Mouse (Mus musculus) heart, postnatal 36 days (tissue): ENCODE data around the gene Spryd4. TPM values are rescaled to one million over a fixed set of nuclear protein-coding genes. Genes with fewer than 3 reads are reported as not detected.
"Not testable (repeated sequence)": the region's sequence is repeated elsewhere in the genome, so short reads cannot be mapped to it uniquely, and the experiment has no call there.

Experiments used
- DNase-seq, 2 experiments: peaks; one replicate each; pipeline ENCODE4 v3.0.0; 2021 to 2022
- intact Hi-C: fragments of 180-260 bp; cut with DNase I; formaldehyde crosslinking; loops from one replicate; pipeline ENCODE4 v1.15.1; 2025
- total RNA-seq, 2 experiments: library from RNA; stranded (reverse); gene quantifications; 2 replicates each; pipeline ENCODE4 v1.2.3; 2021

Spryd4 gene
- 10 to 100 TPM; 35.7 to 41.4 TPM for total RNA-seq

DNA sequence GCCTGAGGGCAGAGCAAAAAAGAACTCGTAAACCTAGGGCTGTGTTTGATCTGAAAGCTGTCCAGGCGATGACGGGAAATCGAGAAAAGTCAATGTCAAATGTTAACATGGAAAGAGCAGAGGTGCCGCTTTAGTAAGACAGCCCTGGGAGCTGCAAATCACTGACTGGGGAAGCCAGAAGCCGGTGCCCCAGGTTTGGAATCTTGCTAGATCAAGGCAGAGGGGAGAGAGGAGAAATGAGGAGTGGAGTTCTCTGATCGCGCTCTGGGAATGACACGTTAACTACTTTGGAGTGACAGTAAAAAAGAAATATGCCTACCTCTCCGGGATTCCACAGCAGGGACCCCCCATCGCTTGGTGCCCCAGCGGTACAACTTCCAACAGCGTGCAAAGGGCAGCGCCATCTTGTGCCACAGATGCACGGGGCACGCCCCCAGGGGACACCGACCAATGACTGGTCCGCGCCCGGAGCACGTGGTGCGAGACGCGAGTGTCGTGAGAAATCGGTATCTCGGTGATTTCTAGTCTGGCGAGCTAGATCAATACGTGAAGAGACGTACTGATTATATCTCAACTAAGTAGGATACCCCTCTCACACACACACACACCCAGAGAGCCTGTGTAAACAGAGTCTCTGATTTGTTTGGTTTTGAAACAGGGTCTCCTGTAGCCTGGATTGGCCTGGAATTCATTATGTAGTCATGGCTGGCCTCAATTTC lies at the start of gene Spryd4:
Spryd4 (minus strand) TSS at position 418 of the 719 bp plus-strand sequence.
- intact Hi-C loops = loop anchor here (1.0 to 2.0 kb wide), 2 partner anchors 19 to 73 kb away; no protein-coding TSS in a partner anchor
- DNase-seq = peak; percentile 87

- intact Hi-C loops, DNase-seq: not testable (repeated sequence)
These were observed 48.8 kb upstream of the Spryd4 start for GRCm38 (mm10) chr10:128260376-128260775.

GRCm38 (mm10) chr10:128259946-128260345 lies 48.3 kb upstream of the Spryd4 start:
- no peak for DNase-seq
- intact Hi-C loops = no loop called here

GRCm38 (mm10) chr10:128258953-128259352 lies 47.3 kb upstream of the Spryd4 start:
- DNase-seq = no peak
- intact Hi-C loops = no loop called here

DNA sequence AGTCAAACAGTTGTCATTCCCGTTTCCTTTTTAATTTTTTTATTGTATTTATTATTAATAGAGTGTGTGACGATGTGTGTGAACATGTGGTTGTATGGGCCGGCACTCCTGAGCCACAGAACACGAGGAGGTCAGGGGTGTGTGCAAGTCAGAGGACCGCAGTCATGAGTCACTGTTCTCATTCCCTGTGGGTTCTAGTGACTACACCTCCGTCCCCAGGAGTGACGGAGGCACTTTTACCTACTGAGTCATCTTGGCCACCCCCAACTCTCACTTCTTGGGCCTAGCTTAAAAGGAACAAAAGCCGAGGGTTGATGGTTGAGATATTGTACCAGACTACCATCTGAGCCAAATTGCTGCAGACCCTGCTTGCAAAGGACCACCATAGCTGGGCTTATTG lies 44.7 kb upstream of the Spryd4 start:
- intact Hi-C loops = no loop called here
- DNase-seq = no peak

GRCm38 (mm10) chr10:128255925-128256324 lies 44.3 kb upstream of the Spryd4 start:
- no peak for DNase-seq
- intact Hi-C loops = no loop called here

DNA sequence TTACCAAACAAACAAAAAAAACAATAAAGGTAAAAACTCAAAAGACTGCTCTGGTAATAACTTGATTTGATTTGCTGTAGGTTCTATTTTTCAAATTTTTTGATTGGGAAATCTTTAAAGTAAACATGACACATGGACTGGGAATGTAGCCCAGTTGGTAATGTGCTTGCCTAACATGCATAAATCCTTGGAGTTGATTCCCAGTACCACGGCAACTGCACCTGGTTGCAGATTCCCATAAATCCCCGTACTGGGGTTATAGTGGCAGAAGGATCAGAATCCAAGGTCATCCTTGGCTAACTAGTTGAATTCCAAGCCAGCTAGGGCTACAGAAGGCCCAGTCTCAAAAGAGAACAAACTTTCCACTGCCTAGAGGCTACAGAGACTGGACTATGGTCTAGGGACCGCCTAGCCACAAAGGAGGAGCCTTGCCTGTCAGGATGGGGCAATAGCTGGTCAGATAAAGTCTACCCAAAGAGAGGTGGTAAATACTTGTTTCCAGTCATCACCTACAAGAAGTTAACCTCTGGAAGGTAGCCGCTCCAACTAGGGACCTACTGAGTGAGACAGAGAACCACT lies 42.2 kb upstream of the Spryd4 start, which contains the start of gene Apon:
Apon (plus strand) TSS at position 420 of the 579 bp plus-strand sequence.
- no peak for DNase-seq
- intact Hi-C loops = no loop called here

GRCm38 (mm10) chr10:128250565-128250964 lies 39.0 kb upstream of the Spryd4 start:
- DNase-seq = no peak
- intact Hi-C loops = no loop called here

- intact Hi-C loops = no loop called here
- peak; percentile 61 to 65 for DNase-seq
These were observed 35.6 kb upstream of the Spryd4 start for GRCm38 (mm10) chr10:128247020-128247732.

- intact Hi-C loops = no loop called here
- no peak for DNase-seq
These were observed 32.5 kb upstream of the Spryd4 start for GRCm38 (mm10) chr10:128244121-128244520.

GRCm38 (mm10) chr10:128243252-128243651 lies 31.6 kb upstream of the Spryd4 start:
- DNase-seq = peak; percentile 28 to 32
- intact Hi-C loops = no loop called here

DNA sequence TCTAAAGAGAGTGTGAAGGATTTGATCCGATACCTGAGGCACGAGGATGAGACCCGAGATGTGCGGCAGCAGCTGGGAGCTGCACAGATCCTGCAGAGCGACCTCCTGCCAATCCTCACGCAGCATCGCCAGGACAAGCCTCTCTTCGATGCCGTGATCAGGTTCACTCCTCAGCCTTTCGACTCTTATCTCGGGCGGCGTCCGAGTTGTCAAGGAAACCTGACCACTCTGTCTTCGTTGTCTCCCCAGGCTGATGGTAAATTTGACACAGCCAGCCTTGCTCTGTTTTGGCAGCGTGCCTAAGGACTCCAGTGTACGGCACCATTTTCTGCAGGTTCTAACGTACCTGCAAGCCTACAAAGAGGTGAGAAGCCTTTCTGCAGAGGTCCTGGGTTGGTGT lies 28.5 kb upstream of the Spryd4 start:
- intact Hi-C loops = no loop called here

DNA sequence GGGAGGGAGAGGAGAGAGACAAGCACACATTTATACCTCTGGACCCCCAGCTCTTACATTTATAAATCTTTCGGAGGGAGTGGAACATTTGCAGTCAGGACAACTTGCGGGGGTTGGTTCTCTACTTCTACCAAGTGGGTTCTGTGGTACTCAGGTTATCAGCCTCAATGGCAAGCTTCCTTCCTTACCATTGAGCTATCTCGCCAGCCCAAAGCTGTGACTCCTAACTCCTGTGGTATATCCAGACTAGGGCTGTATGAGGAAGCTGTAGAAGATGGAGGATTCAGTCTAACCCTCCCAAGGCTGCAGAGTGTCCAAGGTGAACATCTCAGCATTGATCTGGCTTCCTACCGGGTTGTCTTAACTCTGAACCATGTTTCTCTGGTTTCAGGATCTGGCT lies 27.5 kb upstream of the Spryd4 start:
- no peak for DNase-seq
- intact Hi-C loops = no loop called here

More for the DNA sequence above, 28.5 kb upstream of the Spryd4 start:
- no peak for DNase-seq

GRCm38 (mm10) chr10:128237807-128238480 lies 26.3 kb upstream of the Spryd4 start:
- peak; percentile 50 to 57 for DNase-seq
- intact Hi-C loops = no loop called here

DNA sequence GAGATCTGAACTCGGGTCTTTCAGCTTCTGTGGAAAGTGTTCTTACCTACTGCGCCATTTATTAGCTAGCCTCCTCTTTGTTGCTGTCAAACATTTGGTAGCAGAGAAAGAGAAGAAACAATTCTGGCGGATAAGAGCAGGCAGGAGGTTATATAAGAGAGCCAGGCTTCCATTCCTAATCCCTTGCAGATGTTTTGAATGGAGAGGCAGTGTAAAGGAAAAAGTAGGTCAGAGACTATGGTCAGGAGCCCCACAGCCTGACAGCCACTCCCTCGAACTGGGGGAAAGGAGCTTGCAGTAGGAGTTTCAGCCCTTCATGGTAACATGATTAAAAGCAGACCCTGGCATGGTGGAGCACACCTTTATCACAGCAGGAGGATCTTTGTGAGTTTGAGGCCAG lies 24.7 kb upstream of the Spryd4 start:
- no peak for DNase-seq
- intact Hi-C loops = no loop called here

DNA sequence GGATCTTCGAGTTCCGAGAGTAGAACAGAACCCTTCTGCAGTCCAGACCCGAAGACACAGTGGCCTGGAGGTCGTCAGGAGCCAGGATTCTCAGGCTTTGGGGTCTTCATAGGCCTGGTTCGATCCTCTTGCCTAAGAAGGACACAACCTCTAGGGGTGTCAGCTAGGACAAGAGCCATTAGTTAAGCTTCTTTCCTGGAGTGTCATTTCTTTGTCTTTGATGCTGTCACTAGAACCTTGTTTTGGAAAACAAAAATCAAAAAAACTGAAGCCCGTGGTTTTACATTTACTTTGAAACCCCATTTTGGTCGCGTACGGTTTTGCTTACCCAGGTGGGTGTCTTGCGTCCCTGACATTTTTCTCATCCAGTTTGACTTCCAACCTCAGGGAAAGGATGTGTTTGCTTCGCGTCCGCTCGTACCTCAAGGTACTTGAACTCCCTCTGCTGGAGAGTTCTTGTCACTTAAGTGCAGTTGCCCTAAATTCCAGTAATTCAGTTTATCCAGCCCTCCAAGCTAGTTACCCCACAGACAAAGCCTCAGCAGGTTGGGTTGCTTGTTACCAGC lies 20.9 kb upstream of the Spryd4 start:
- peak; percentile 49 to 59 for DNase-seq
- intact Hi-C loops = loop anchor here (2.0 kb wide), 1 partner anchor 36 kb away; the partner anchor contains the start of gene Apof

- DNase-seq = peak; percentile 94 to 98
- intact Hi-C loops = loop anchor here (2.0 kb wide), 2 partner anchors 19 to 37 kb away; partner anchors contain the start of gene Apof
These were observed 20.3 kb upstream of the Spryd4 start, which contains the start of gene Timeless for GRCm38 (mm10) chr10:128231697-128232419. Timeless (plus strand) TSS chr10:128232065.

GRCm38 (mm10) chr10:128231146-128231545 lies 19.5 kb upstream of the Spryd4 start:
- no peak for DNase-seq
- intact Hi-C loops = loop anchor here (2.0 kb wide), 1 partner anchor 18 kb away; no protein-coding TSS in a partner anchor

- intact Hi-C loops = loop anchor here (2.0 kb wide), 1 partner anchor 18 kb away; no protein-coding TSS in a partner anchor
- no peak for DNase-seq
These were observed 19.0 kb upstream of the Spryd4 start for GRCm38 (mm10) chr10:128230582-128230981.
